Mouse (Mus musculus) lung, embryonic 15.5 days (tissue): ENCODE data around the gene Syngr4. TPM values are rescaled to one million over a fixed set of nuclear protein-coding genes. Genes with fewer than 3 reads are reported as not detected.
A peak's percentile ranks its signal among the peaks of the same experiment; 100 is the strongest.
"Not testable (repeated sequence)": the region's sequence is repeated elsewhere in the genome, so short reads cannot be mapped to it uniquely, and the experiment has no call there.

Experiments
- ATAC-seq: fragments of 200-750 bp; cut with Nextera tagmentation; 2 replicates; pipeline ENCODE4 v1.8.0; 2017; ENCODE audit warnings: moderate number of reproducible peaks, borderline replicate concordance; ENCODE audit not compliant: low FRiP score, low TSS enrichment; ENCODE audit errors: extremely low read depth
- H3K27ac ChIP-seq: fragments of 300-500 bp; sonication (generic); 2 replicates; pipeline ENCODE4 v1.5.1; 2015; ENCODE audit warnings: moderate library complexity, mild to moderate bottlenecking, inconsistent platforms
- H3K27me3 ChIP-seq: fragments of 300-500 bp; sonication (generic); 2 replicates; pipeline ENCODE4 v1.6.1; 2015; ENCODE audit warnings: inconsistent platforms
- H3K36me3 ChIP-seq: fragments of 300-500 bp; sonication (generic); 2 replicates; pipeline ENCODE4 v1.6.1; 2015; ENCODE audit warnings: inconsistent platforms
- H3K4me1 ChIP-seq: fragments of 300-500 bp; sonication (generic); 2 replicates; pipeline ENCODE4 v1.6.1; 2015; ENCODE audit warnings: inconsistent platforms
- H3K4me2 ChIP-seq: fragments of 300-500 bp; sonication (generic); 2 replicates; pipeline ENCODE4 v1.6.1; 2015; ENCODE audit warnings: inconsistent platforms, mild to moderate bottlenecking, moderate library complexity
- H3K4me3 ChIP-seq: fragments of 300-500 bp; sonication (generic); 2 replicates; pipeline ENCODE4 v1.5.1; 2015; ENCODE audit warnings: mild to moderate bottlenecking, inconsistent platforms
- H3K9ac ChIP-seq: fragments of 300-500 bp; sonication (generic); 2 replicates; pipeline ENCODE4 v1.6.1; 2015; ENCODE audit warnings: inconsistent platforms
- H3K9me3 ChIP-seq: fragments of 300-500 bp; sonication (generic); 2 replicates; pipeline ENCODE4 v1.6.1; 2016; ENCODE audit warnings: inconsistent platforms
- WGBS: fragments of 180-500 bp; shearing (Covaris S2); methylation state at CpG from one replicate; pipeline ENCODE4 v1.1.7; 2015; 5-methylcytosine and 5-hydroxymethylcytosine counted together
- polyA plus RNA-seq: library from polyadenylated mRNA; unstranded; fragments of >200 nt; fragmentation: Nextera tagmentation; extraction: Ambion mirVana; gene quantifications from 2 replicates; pipeline ENCODE4 v1.2.1, GENCODE M21; 2015

Gene Syngr4
- polyA plus RNA-seq, 1 experiment from 2014 or later = 1.1 TPM

- WGBS = 90% methylated on average over 16 of the region's 16 CpGs
- Histone ChIP-seq H3K4me3 (no peak overlapping the region), H3K27ac (no peak overlapping the region), H3K9ac (no peak overlapping the region), H3K36me3 (peaks cover 11% of the 10 kb centered on the region), H3K4me2 (no peak overlapping the region), H3K27me3 (no peaks in the 10 kb centered on the region), H3K4me1 (no peaks in the 10 kb centered on the region), H3K9me3 (no peaks in the 10 kb centered on the region)
- ATAC-seq = no peak
These were observed 12.6 kb upstream of the Syngr4 start for GRCm38 (mm10) chr7:45909145-45909544.

DNA sequence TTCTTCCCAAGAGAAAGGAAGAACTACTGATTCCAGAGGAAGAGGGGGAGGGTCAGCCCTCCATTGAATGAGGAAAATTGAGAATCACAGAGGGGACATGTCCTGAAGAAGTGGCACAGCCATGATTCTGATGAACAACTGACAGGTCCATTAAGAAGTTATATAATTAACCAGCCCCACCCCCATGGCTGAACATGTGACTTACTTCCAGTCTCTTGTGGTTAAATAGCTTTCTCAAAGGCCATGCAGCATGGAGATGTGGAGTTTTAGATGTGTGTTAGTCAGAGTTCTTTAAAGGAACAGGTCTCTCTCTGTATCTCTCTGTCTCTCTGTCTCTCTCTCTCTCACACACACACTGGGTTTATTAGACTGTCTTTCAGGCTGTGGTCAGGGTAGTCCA lies 11.9 kb upstream of the Syngr4 start:
- H3K9ac ChIP-seq = no peak overlapping the region
- H3K9me3 ChIP-seq = no peaks in the 10 kb centered on the region
- H3K4me2 ChIP-seq = no peak overlapping the region
- no peak for ATAC-seq
- no peak overlapping the region for H3K4me3 ChIP-seq
- peaks cover 11% of the 10 kb centered on the region for H3K36me3 ChIP-seq
- H3K4me1 ChIP-seq = no peaks in the 10 kb centered on the region
- H3K27me3 ChIP-seq = no peaks in the 10 kb centered on the region
- no peak overlapping the region for H3K27ac ChIP-seq

DNA sequence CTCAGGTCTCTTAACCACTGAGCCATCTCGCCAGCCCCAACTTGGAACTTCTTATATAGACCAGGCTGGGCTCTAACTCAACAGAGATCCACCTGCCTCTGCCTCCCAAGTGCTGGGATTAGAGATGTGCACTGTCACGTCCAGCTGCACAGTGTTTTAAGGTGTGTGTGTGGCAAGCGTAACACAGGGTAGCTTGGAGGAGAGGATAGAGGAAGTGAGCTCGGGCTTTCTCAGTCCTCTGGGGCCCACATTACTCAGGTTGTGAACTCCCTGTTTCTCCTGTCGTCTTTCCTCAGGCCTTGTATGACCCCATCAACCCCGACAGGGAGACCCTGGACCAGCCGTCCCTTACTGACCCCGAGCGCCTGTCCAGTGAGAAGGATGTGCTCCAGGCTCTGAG lies 10.1 kb upstream of the Syngr4 start:
- Histone ChIP-seq H3K36me3 (peaks cover 11% of the 10 kb centered on the region), H3K9ac (no peak overlapping the region), H3K9me3 (no peaks in the 10 kb centered on the region), H3K27me3 (no peaks in the 10 kb centered on the region), H3K4me2 (no peak overlapping the region), H3K4me3 (no peak overlapping the region), H3K27ac (no peak overlapping the region), H3K4me1 (no peaks in the 10 kb centered on the region)
- ATAC-seq = no peak
- WGBS = 81% methylated on average over 9 of the region's 9 CpGs

DNA sequence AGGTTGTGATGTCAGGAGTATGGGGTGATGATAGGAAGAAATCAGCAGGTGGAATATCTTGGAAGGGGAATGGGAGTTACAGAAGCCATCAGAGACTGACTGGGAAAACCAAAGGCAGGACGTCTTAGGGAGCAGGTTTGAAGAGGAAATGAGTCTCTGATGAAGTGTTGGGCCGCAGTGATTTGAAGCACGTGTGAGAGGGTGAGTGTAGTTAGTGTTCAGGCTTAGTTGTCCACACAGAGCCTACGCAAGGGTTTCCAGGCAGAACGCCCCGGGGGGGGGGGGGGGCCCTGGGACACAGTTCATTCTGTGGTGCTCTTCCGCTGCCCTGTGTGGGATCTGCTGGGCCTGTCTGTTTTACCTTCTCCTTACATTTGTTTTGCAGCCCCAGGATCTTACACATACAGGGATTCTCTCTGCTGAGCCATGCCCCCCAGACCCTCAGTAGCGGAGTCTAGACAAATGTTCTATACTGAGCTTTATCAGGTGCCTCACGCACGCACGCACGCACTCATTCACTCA lies 6.0 kb upstream of the Syngr4 start:
- WGBS = 57% methylated on average over 12 of the region's 12 CpGs
- ATAC-seq = no peak
- H3K4me3 ChIP-seq = no peak overlapping the region

DNA sequence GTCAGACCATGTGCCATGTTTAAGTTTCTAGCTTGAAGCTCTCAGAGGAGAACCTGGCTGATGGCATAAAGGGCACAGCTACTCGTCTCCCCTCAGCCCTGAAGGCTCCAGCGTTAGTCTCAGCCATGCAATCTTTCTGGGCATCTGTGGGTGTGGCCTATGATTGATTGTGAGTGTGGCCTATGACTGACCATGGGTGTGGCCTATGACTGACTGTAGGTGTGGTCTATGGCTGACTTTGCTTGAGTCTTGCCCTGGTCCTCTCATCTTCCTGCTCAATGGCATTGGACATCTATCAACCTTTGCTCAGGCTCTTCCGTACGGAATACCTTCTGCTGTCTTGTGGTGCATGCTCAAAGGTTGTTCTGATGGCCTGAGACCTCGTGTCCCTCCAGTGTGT lies 5.0 kb upstream of the Syngr4 start:
- H3K36me3 ChIP-seq = no peaks in the 10 kb centered on the region
- WGBS = 56% methylated on average over 5 of the region's 5 CpGs
- no peak overlapping the region for H3K4me2 ChIP-seq
- H3K27me3 ChIP-seq = no peaks in the 10 kb centered on the region
- no peak for ATAC-seq
- H3K4me1 ChIP-seq = peaks cover 9% of the 10 kb centered on the region
- H3K9me3 ChIP-seq = no peaks in the 10 kb centered on the region
- H3K9ac ChIP-seq = no peak overlapping the region
- H3K4me3 ChIP-seq = no peak overlapping the region
- H3K27ac ChIP-seq = no peak overlapping the region

More for the DNA sequence above, 6.0 kb upstream of the Syngr4 start:
- Histone ChIP-seq H3K27ac (no peak overlapping the region), H3K4me2 (no peak overlapping the region), H3K4me1 (peaks cover 5% of the 10 kb centered on the region), H3K9ac (no peak overlapping the region), H3K27me3 (no peaks in the 10 kb centered on the region), H3K9me3 (no peaks in the 10 kb centered on the region), H3K36me3 (0 out of 2 replicates have a peak, but pooled peaks cover 4% of the 10 kb centered on the region)

DNA sequence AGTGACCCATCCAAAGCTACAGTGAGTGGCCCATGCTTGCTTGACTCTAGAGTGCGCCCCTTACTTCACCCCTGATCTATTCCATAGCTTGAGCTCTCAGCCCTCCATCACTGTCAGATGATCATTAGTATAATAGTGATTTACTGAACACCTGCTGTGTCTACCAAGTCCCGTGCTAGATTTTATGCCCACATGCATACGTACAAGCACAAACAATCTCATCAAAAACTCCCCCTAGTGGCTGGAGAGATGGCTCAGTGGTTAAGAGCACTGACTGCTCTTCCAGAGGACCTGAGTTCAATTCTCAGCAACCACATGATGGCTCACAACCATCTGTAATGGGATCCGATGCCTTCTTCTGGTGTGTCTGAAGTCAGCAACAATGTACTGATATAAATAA lies 1.6 kb upstream of the Syngr4 start:
- not testable (repeated sequence) for H3K9me3 ChIP-seq, H3K4me3 ChIP-seq, H3K27ac ChIP-seq, H3K36me3 ChIP-seq, H3K27me3 ChIP-seq, ATAC-seq, H3K9ac ChIP-seq
- 58% methylated on average over 4 of the region's 4 CpGs for WGBS
- H3K4me1 ChIP-seq = peaks cover 15% of the 10 kb centered on the region
- H3K4me2 ChIP-seq = peak overlapping the region; percentile 81

GRCm38 (mm10) chr7:45897258-45897757 lies 794 bp upstream of the Syngr4 start:
- Histone ChIP-seq H3K4me2 (peak overlapping the region; percentile 81), H3K9ac (peak overlapping the region; percentile 53), H3K36me3 (no peaks in the 10 kb centered on the region), H3K4me3 (peak overlapping the region; percentile 45), H3K4me1 (peaks cover 15% of the 10 kb centered on the region), H3K9me3 (no peaks in the 10 kb centered on the region), H3K27ac (peak overlapping the region; percentile 73), H3K27me3 (no peaks in the 10 kb centered on the region)
- ATAC-seq = peak; percentile 51
- 2% methylated on average over 19 of the region's 19 CpGs for WGBS

GRCm38 (mm10) chr7:45895931-45896516 lies 490 bp downstream of the Syngr4 start:
- Histone ChIP-seq H3K4me3 (peak overlapping the region; percentile 45), H3K36me3 (no peaks in the 10 kb centered on the region), H3K27me3 (no peaks in the 10 kb centered on the region), H3K4me2 (peak overlapping the region; percentile 81), H3K9ac (no peak overlapping the region), H3K27ac (peak overlapping the region; percentile 56), H3K9me3 (no peaks in the 10 kb centered on the region), H3K4me1 (peaks cover 15% of the 10 kb centered on the region)
- ATAC-seq = peak; percentile 17
- WGBS = 66% methylated on average over 6 of the region's 6 CpGs

DNA sequence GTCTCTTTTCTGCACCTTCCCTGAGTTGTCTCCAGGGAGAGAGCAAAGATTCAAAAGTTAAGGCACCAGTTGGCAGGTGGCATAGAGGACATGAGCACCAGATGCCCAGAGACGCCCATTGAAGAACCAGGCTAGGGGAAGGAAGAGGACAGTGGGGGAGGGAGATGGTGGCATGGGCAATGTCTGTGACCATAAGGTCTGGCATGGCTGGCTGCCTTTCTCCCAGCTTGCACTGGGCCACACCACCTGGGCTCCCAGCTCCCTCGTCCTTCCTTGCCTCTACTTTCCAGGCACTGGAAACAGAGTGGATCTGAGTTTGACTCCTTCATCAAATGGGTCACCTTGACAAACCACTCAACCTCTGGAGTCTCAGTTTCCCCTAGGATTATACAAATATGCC lies 3.9 kb downstream of the Syngr4 start:
- H3K4me3 ChIP-seq = no peak overlapping the region

DNA sequence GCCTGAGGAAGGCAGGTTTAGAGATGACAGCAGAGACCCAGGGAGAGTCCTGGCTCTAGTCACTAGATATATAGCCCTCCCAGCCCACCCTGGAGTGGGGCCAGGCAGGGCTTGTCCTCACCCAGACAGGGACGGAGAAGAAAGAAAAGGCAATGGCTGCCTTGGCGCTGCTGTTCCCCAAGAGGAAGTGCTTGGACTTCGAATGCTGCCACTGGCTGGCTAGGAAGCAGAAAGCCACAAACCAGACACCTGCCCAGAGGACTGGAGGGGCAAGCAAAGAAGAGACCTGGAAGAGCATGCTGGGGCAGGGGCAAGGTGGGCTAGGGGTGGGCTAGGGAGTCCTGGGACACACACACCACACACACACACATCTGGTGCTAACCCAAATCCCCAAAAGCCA lies 9.3 kb downstream of the Syngr4 start:
- no peaks in the 10 kb centered on the region for H3K4me1 ChIP-seq
- no peaks in the 10 kb centered on the region for H3K27me3 ChIP-seq
- H3K4me2 ChIP-seq = no peak overlapping the region
- peaks cover 38% of the 10 kb centered on the region for H3K36me3 ChIP-seq
- no peak overlapping the region for H3K9ac ChIP-seq
- 30% methylated on average over 3 of the region's 3 CpGs for WGBS
- H3K4me3 ChIP-seq = no peak overlapping the region
- ATAC-seq = no peak
- no peak overlapping the region for H3K27ac ChIP-seq
- no peaks in the 10 kb centered on the region for H3K9me3 ChIP-seq

More for the DNA sequence above, 3.9 kb downstream of the Syngr4 start:
- no peaks in the 10 kb centered on the region for H3K9me3 ChIP-seq
- ATAC-seq = no peak
- no peak overlapping the region for H3K4me2 ChIP-seq
- peaks cover 12% of the 10 kb centered on the region for H3K4me1 ChIP-seq
- H3K27me3 ChIP-seq = no peaks in the 10 kb centered on the region
- no peak overlapping the region for H3K27ac ChIP-seq
- H3K36me3 ChIP-seq = no peaks in the 10 kb centered on the region
- H3K9ac ChIP-seq = no peak overlapping the region
- WGBS = 87% methylated on average over 2 of the region's 2 CpGs

GRCm38 (mm10) chr7:45881011-45881410 lies 15.5 kb downstream of the Syngr4 start:
- Histone ChIP-seq H3K4me1 (no peaks in the 10 kb centered on the region), H3K36me3 (peaks cover 96% of the 10 kb centered on the region), H3K4me2 (no peak overlapping the region), H3K9ac (no peak overlapping the region), H3K9me3 (no peaks in the 10 kb centered on the region), H3K27me3 (no peaks in the 10 kb centered on the region), H3K27ac (no peak overlapping the region), H3K4me3 (no peak overlapping the region)
- ATAC-seq = no peak
- WGBS = 85% methylated on average over 2 of the region's 2 CpGs

- Histone ChIP-seq H3K36me3 (peaks cover 96% of the 10 kb centered on the region), H3K4me2 (no peak overlapping the region), H3K9ac (no peak overlapping the region), H3K4me3 (no peak overlapping the region), H3K27me3 (no peaks in the 10 kb centered on the region), H3K27ac (no peak overlapping the region), H3K4me1 (no peaks in the 10 kb centered on the region), H3K9me3 (no peaks in the 10 kb centered on the region)
- WGBS = 92% methylated on average over 4 of the region's 4 CpGs
- ATAC-seq = no peak
These were observed 16.0 kb downstream of the Syngr4 start for GRCm38 (mm10) chr7:45880531-45880930.
